Comparison of ENCODE assay signal across 8 mouse cellular contexts in genomic region chr5:76973488-76973887, GRCm38 (mm10). TPM values are rescaled to one million over a fixed set of nuclear protein-coding genes. Genes with fewer than 3 reads are reported as not detected.
DNase-seq lines count a peak whose midpoint lies in the region; ATAC-seq and TF ChIP-seq lines count a peak whose summit lies in the region.

No protein-coding gene starts in this region.

- no peaks in the 10 kb centered on the region for H3K27me3 ChIP-seq in heart, adult 2 months (ENCODE audit: control insufficient read depth, insufficient read depth, low read length)

- H3K4me1 ChIP-seq in heart, adult 2 months (ENCODE audit: control insufficient read depth, insufficient read depth, low read length) = peaks cover 5% of the 10 kb centered on the region

- whole genome bisulfite sequencing in heart, adult 2 months = 46% methylated on average over 3 of the region's 3 CpGs
- 32% methylated on average over 3 of the region's 3 CpGs for WGBS in macrophage (ENCODE audit: missing documents)

- ATAC-seq in hematopoietic stem cell, adult 5-6 weeks (replicated peaks in 1 of 2; ENCODE audit: insufficient read depth in 1 of 2, low FRiP score in 2 of 2, low TSS enrichment in 1 of 2, low read depth in 1 of 2, poor library complexity in 2 of 2, severe bottlenecking in 2 of 2) = peak; percentile 55 to 63; a peak in 2 of 4 replicates

- no peak for TF ChIP-seq POLR2A in heart, adult 2 months (IDR thresholded peaks at IDR 0.05; ENCODE audit: insufficient read depth, low read depth, low read length)

- H3K79me2 ChIP-seq in heart, adult 2 months (replicated peaks; ENCODE audit: control insufficient read depth, insufficient read depth, low read length) = no peaks in the 10 kb centered on the region; the same call in 1 of the 2 replicates
- peaks cover 33% of the 10 kb centered on the region for H3K79me2 ChIP-seq in macrophage (ENCODE audit: inconsistent target)

- H3K36me3 ChIP-seq in heart, adult 2 months (ENCODE audit: control insufficient read depth, insufficient read depth, low read length) = peaks cover 7% of the 10 kb centered on the region
- H3K36me3 ChIP-seq in macrophage (ENCODE audit: inconsistent target) = peaks cover 9% of the 10 kb centered on the region

- DNase-seq in heart, adult 2 months = no peak
- no peak for DNase-seq in heart, adult 11 months
- DNase-seq in B cell, adult 2 months = peak; percentile 6 to 9
- DNase-seq in adrenal gland, postnatal 36 days = no peak
- DNase-seq in T-cell, adult 2 months (ENCODE audit: low spot score) = no peak
- DNase-seq in adrenal gland, adult 2 months = no peak

- H3K27ac ChIP-seq in heart, adult 2 months = no peak overlapping the region
- H3K27ac ChIP-seq in macrophage = no peak overlapping the region

- no peak overlapping the region; the same call in 1 of the 2 replicates for H3K9ac ChIP-seq in heart, adult 2 months (ENCODE audit: low read depth, low read length)

- H3K4me3 ChIP-seq in heart, adult 2 months = peak overlapping the region; percentile 100; the same call in 1 of the 2 replicates
- H3K4me3 ChIP-seq in macrophage (ENCODE audit: inconsistent target) = peak overlapping the region; percentile 98

- no peak for TF ChIP-seq EP300 in heart, adult 2 months (IDR thresholded peaks at IDR 0.05; ENCODE audit: insufficient read depth, low read depth, low read length)

- no peak for TF ChIP-seq CTCF in heart, adult 2 months (IDR thresholded peaks at IDR 0.05)

- intact Hi-C loops in heart, adult 2 months (cut with DNase I) = no loop called here

RNA-seq across cellular contexts. Expression of gene Srp72, which starts 1.0 kb away (rescaled TPM):
- 10 to 100 TPM; 51.5 to 56.2 TPM for total RNA-seq in heart, adult 2 months (2021)
- polyA plus RNA-seq in heart, adult 2 months (2012; rRNA removed) = 16.3 and 37.5 TPM in 2 replicates
- 130 and 142 TPM in 2 replicates for total RNA-seq in hematopoietic stem cell, adult 5-6 weeks (2017)
- total RNA-seq in macrophage (2018; cell fraction: chromatin; rRNA removed) = 100 to 1,000 TPM; 134 to 236 (median 194) TPM
- 10 to 100 TPM; 56.6 to 76.4 (median 63.2) TPM for total RNA-seq in macrophage (2018; cell fraction: cytosol; rRNA removed)
- 100 to 1,000 TPM in 18 of 26 experiments, 10 to 100 TPM in 8; 78.6 to 166 (median 121) TPM for total RNA-seq in macrophage (2018; cell fraction: nucleus; rRNA removed)
- 62.3 to 120 TPM (median 71.9 TPM) in 3 replicates for polyA plus RNA-seq in macrophage (2018)
- total RNA-seq in adrenal gland, postnatal 36 days (2021) = 100 to 1,000 TPM; 151 to 162 TPM
- 100 to 1,000 TPM; 139 to 145 TPM for total RNA-seq in adrenal gland, adult 2 months (2021)
- polyA plus RNA-seq in adrenal gland, adult 2 months (2012; rRNA removed) = 7.6 and 10.0 TPM in 2 replicates

RNA-seq across cellular contexts. Expression of gene Ppat, which starts 22.1 kb away (rescaled TPM):
- total RNA-seq in heart, adult 2 months (2021) = 10 to 100 TPM; 13.3 to 17.6 TPM
- polyA plus RNA-seq in heart, adult 2 months (2012; rRNA removed) = 5.5 and 9.9 TPM in 2 replicates
- total RNA-seq in hematopoietic stem cell, adult 5-6 weeks (2017) = 72.3 and 95.1 TPM in 2 replicates
- 1 to 10 TPM in 23 of 26 experiments, under 1 TPM in 3; 0.34 to 4.6 (median 2.1) TPM for total RNA-seq in macrophage (2018; cell fraction: chromatin; rRNA removed)
- total RNA-seq in macrophage (2018; cell fraction: cytosol; rRNA removed) = 1 to 10 TPM; 3.2 to 7.0 (median 6.1) TPM
- total RNA-seq in macrophage (2018; cell fraction: nucleus; rRNA removed) = 10 to 100 TPM in 1 of 26 experiments, 1 to 10 TPM in 25; 1.5 to 13.6 (median 3.8) TPM
- polyA plus RNA-seq in macrophage (2018) = 5.5 to 17.3 TPM (median 7.5 TPM) in 3 replicates
- total RNA-seq in adrenal gland, postnatal 36 days (2021) = 10 to 100 TPM; 17.9 to 24.7 TPM
- total RNA-seq in adrenal gland, adult 2 months (2021) = 10 to 100 TPM; 13.8 to 18.4 TPM
- 2.2 TPM in 2 replicates for polyA plus RNA-seq in adrenal gland, adult 2 months (2012; rRNA removed)

RNA-seq across cellular contexts. Expression of gene Paics, which starts 22.4 kb away (rescaled TPM):
- 100 to 1,000 TPM; 140 to 158 TPM for total RNA-seq in heart, adult 2 months (2021)
- 78.3 and 124 TPM in 2 replicates for polyA plus RNA-seq in heart, adult 2 months (2012; rRNA removed)
- 452 and 581 TPM in 2 replicates for total RNA-seq in hematopoietic stem cell, adult 5-6 weeks (2017)
- 10 to 100 TPM in 19 of 26 experiments, 1 to 10 TPM in 7; 4.0 to 44.6 (median 15.3) TPM for total RNA-seq in macrophage (2018; cell fraction: chromatin; rRNA removed)
- total RNA-seq in macrophage (2018; cell fraction: cytosol; rRNA removed) = 10 to 100 TPM; 44.5 to 84.7 (median 60.3) TPM
- total RNA-seq in macrophage (2018; cell fraction: nucleus; rRNA removed) = 10 to 100 TPM; 10.7 to 59.5 (median 21.6) TPM
- 77.7 to 138 TPM (median 78.9 TPM) in 3 replicates for polyA plus RNA-seq in macrophage (2018)
- 100 to 1,000 TPM; 174 to 239 TPM for total RNA-seq in adrenal gland, postnatal 36 days (2021)
- total RNA-seq in adrenal gland, adult 2 months (2021) = 100 to 1,000 TPM; 173 to 196 TPM
- 37.4 and 72.8 TPM in 2 replicates for polyA plus RNA-seq in adrenal gland, adult 2 months (2012; rRNA removed)

RNA-seq across cellular contexts. Expression of gene Arl9, which starts 30.4 kb away (rescaled TPM):
- total RNA-seq in heart, adult 2 months (2021) = not detected
- not detected in 2 replicates for polyA plus RNA-seq in heart, adult 2 months (2012; rRNA removed)
- total RNA-seq in hematopoietic stem cell, adult 5-6 weeks (2017) = not detected in 2 replicates
- not detected for total RNA-seq in macrophage (2018; cell fraction: chromatin; rRNA removed)
- not detected for total RNA-seq in macrophage (2018; cell fraction: cytosol; rRNA removed)
- not detected for total RNA-seq in macrophage (2018; cell fraction: nucleus; rRNA removed)
- not detected in 3 replicates for polyA plus RNA-seq in macrophage (2018)
- total RNA-seq in adrenal gland, postnatal 36 days (2021) = not detected
- not detected for total RNA-seq in adrenal gland, adult 2 months (2021)
- polyA plus RNA-seq in adrenal gland, adult 2 months (2012; rRNA removed) = not detected in 2 replicates

RNA-seq across cellular contexts. Expression of gene Thegl, which starts 42.3 kb away (rescaled TPM):
- not detected for total RNA-seq in heart, adult 2 months (2021)
- 0.25 TPM in 1 of 2 replicates, not detected in the other for polyA plus RNA-seq in heart, adult 2 months (2012; rRNA removed)
- not detected in 2 replicates for total RNA-seq in hematopoietic stem cell, adult 5-6 weeks (2017)
- total RNA-seq in macrophage (2018; cell fraction: chromatin; rRNA removed) = not detected
- total RNA-seq in macrophage (2018; cell fraction: cytosol; rRNA removed) = not detected
- not detected for total RNA-seq in macrophage (2018; cell fraction: nucleus; rRNA removed)
- not detected in 3 replicates for polyA plus RNA-seq in macrophage (2018)
- total RNA-seq in adrenal gland, postnatal 36 days (2021) = not detected
- not detected for total RNA-seq in adrenal gland, adult 2 months (2021)
- polyA plus RNA-seq in adrenal gland, adult 2 months (2012; rRNA removed) = not detected in 2 replicates

Comparison
In these comparisons a context has a peak if more than half of its experiments do, and no peak if none do; other contexts are left out.
1. DNase-seq: peak in B cell, adult 2 months (2 of 2); none in heart, adult 2 months (0 of 2), heart, adult 11 months (single experiment), adrenal gland, postnatal 36 days (0 of 2), T-cell, adult 2 months (single experiment) and adrenal gland, adult 2 months (single experiment).